Mouse (Mus musculus) heart, postnatal 0 days (tissue): ENCODE data around the gene Psapl1. TPM values are rescaled to one million over a fixed set of nuclear protein-coding genes. Genes with fewer than 3 reads are reported as not detected.

Source experiments
- ATAC-seq: fragments of 200-750 bp; cut with Nextera tagmentation; 2 replicates; pipeline ENCODE4 v1.8.0; 2017; ENCODE audit warnings: low read depth, moderate number of reproducible peaks, moderate library complexity; ENCODE audit not compliant: insufficient read depth
- DNase-seq: peaks from one replicate; pipeline ENCODE4 v3.0.0-alpha.2; 2016; ENCODE audit warnings: low spot score
- H3K27ac ChIP-seq: fragments of 300-500 bp; sonication (generic); 2 replicates; pipeline ENCODE4 v1.5.1; 2014; ENCODE audit warnings: low read depth, mild to moderate bottlenecking
- H3K27me3 ChIP-seq: fragments of 300-500 bp; sonication (generic); 2 replicates; pipeline ENCODE4 v1.6.1; 2014; ENCODE audit warnings: low read length, mixed read lengths; ENCODE audit not compliant: control insufficient read depth, insufficient read depth
- H3K36me3 ChIP-seq: fragments of 300-500 bp; sonication (generic); replicated peaks from 2 replicates; pipeline ENCODE4 v1.6.1; 2014; ENCODE audit warnings: low read length, mixed read lengths; ENCODE audit not compliant: control insufficient read depth, insufficient read depth
- H3K4me1 ChIP-seq: fragments of 300-500 bp; sonication (generic); 2 replicates; pipeline ENCODE4 v1.6.1; 2014; ENCODE audit warnings: antibody characterized with exemption; ENCODE audit not compliant: control insufficient read depth, insufficient read depth
- H3K4me2 ChIP-seq: fragments of 300-500 bp; sonication (generic); 2 replicates; pipeline ENCODE4 v1.6.1; 2014; ENCODE audit warnings: low read depth, mild to moderate bottlenecking, low read length, moderate library complexity
- H3K4me3 ChIP-seq: fragments of 300-500 bp; sonication (generic); 2 replicates; pipeline ENCODE4 v1.5.1; 2014; ENCODE audit warnings: low read depth, low read length
- H3K9ac ChIP-seq: fragments of 300-500 bp; sonication (generic); replicated peaks from 2 replicates; pipeline ENCODE4 v1.6.1; 2014; ENCODE audit warnings: low read depth, low read length, mixed read lengths
- H3K9me3 ChIP-seq: fragments of 300-500 bp; sonication (generic); replicated peaks from 2 replicates; pipeline ENCODE4 v1.6.1; 2016; ENCODE audit warnings: low read length; ENCODE audit not compliant: control insufficient read depth
- CTCF ChIP-seq: IDR thresholded peaks from 2 replicates; pipeline ENCODE4 v1.5.1; 2016; ENCODE audit warnings: antibody characterized with exemption, control low read depth, low read depth
- EP300 ChIP-seq: IDR thresholded peaks from 2 replicates; pipeline ENCODE4 v1.6.1; 2016; ENCODE audit warnings: antibody characterized with exemption, low read depth
- WGBS: fragments of 180-500 bp; shearing (Covaris S2); extraction: QIAGEN DNeasy Blood & Tissue Kit; methylation state at CpG from one replicate; pipeline ENCODE4 v1.1.7; 2014; 5-methylcytosine and 5-hydroxymethylcytosine counted together
- polyA plus RNA-seq: library from polyadenylated mRNA; unstranded; fragments of >200 nt; fragmentation: Nextera tagmentation; extraction: Ambion mirVana; gene quantifications from 2 replicates; pipeline ENCODE4 v1.2.1, GENCODE M21; 2015
- total RNA-seq: library from RNA; depleted of rRNA; stranded (reverse); fragments of >200 nt; gene quantifications from 2 replicates; pipeline ENCODE4 v1.2.3, GENCODE M21; 2014; ENCODE audit warnings: low replicate concordance; rRNA removed

Gene Psapl1
- total RNA-seq (1.4 TPM in 1 of 2 replicates, not detected in the other), polyA plus RNA-seq (0.05 TPM in 1 of 2 replicates, not detected in the other)

DNA sequence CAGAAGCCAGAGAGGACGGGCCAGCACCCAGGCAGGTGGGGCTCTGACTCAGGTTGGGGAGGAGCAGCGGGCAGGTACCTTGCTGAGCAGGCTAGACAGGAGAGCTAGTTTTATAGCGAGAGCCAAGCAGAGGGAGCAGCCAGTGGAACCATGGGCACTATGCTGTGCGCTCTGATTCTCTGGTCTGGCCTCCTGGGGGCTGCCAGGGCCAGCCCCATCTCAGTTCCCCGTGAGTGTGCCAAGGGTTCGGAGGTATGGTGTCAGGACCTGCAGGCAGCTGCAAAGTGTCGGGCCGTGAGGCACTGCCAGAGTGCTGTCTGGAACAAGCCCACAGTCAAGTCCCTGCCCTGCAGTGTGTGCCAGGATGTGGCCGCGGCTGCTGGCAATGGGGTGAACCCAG lies at the start of gene Psapl1:
TSS of gene Psapl1 (plus strand) at position 106 of the 400 bp plus-strand sequence.
- no peak within 1 kb of the TSS for H3K4me3 ChIP-seq
- DNase-seq: no peak
- no peaks in the 10 kb centered on the region for H3K36me3 ChIP-seq
- WGBS: 80% methylated on average over 10 of the region's 10 CpGs
- H3K9me3 ChIP-seq: no peaks in the 10 kb centered on the region
- ATAC-seq: no peak
- TF ChIP-seq CTCF: no peak
- TF ChIP-seq EP300: no peak
- no peaks in the 10 kb centered on the region for H3K27me3 ChIP-seq
- H3K9ac ChIP-seq: no peak within 1 kb of the TSS
- no peak within 1 kb of the TSS for H3K4me2 ChIP-seq
- peaks cover 9% of the 10 kb centered on the region; the same call in 1 of the 2 replicates for H3K4me1 ChIP-seq
- H3K27ac ChIP-seq: no peak within 1 kb of the TSS

DNA sequence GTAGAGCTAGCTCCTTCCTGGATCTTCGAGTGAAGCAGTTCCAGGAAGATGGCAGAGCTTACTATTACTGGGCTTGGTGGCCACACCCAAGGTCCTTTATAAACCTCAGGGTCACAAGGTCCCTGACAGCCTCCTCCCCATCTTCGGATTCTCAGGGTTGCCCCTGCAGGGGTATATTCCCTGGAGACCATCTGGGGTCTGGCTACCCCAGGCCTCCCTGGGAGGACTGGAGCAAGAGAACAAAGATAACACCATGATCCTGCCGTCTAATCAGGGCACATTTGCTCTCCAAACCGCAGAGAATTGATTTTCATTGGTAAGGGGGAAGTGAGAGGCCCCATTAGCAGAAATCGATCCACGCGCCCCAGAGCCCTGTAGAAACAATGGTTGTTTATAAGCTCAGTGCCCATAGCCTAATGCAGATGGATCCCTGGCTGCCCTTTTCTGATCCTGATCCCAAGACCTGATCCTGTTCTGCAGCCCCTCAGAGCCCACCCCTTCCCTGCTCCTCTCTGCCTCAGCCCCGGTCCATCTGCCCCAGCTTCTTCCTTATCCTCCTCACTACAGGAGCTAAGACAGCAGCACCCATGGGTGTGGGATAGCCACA lies 48.8 kb upstream of the Psapl1 start:
- no peak overlapping the region for H3K4me3 ChIP-seq
- H3K27ac ChIP-seq: no peak overlapping the region
- 64% methylated on average over 8 of the region's 8 CpGs for WGBS
- H3K36me3 ChIP-seq: no peaks in the 10 kb centered on the region
- ATAC-seq: no peak
- no peaks in the 10 kb centered on the region for H3K27me3 ChIP-seq
- no peak overlapping the region for H3K9ac ChIP-seq
- no peaks in the 10 kb centered on the region for H3K4me1 ChIP-seq
- H3K4me2 ChIP-seq: no peak overlapping the region
- H3K9me3 ChIP-seq: no peaks in the 10 kb centered on the region
- DNase-seq: no peak
- no peak for TF ChIP-seq EP300
- no peak for TF ChIP-seq CTCF

GRCm38 (mm10) chr5:36165424-36166302 lies 38.2 kb upstream of the Psapl1 start:
- no peaks in the 10 kb centered on the region for H3K36me3 ChIP-seq
- TF ChIP-seq CTCF: no peak
- no peak for TF ChIP-seq EP300
- H3K27ac ChIP-seq: no peak overlapping the region
- H3K4me3 ChIP-seq: no peak overlapping the region
- no peaks in the 10 kb centered on the region for H3K27me3 ChIP-seq
- no peak overlapping the region for H3K9ac ChIP-seq
- H3K9me3 ChIP-seq: no peaks in the 10 kb centered on the region
- no peak overlapping the region for H3K4me2 ChIP-seq
- 83% methylated on average over 21 of the region's 21 CpGs for WGBS
- H3K4me1 ChIP-seq: peaks cover 16% of the 10 kb centered on the region
- ATAC-seq: no peak
- DNase-seq: no peak

- TF ChIP-seq CTCF: no peak
- TF ChIP-seq EP300: no peak
- 78% methylated on average over 6 of the region's 6 CpGs for WGBS
- H3K9ac ChIP-seq: no peak overlapping the region
Observed at GRCm38 (mm10) chr5:36166346-36167013, 37.3 kb upstream of the Psapl1 start.

DNA sequence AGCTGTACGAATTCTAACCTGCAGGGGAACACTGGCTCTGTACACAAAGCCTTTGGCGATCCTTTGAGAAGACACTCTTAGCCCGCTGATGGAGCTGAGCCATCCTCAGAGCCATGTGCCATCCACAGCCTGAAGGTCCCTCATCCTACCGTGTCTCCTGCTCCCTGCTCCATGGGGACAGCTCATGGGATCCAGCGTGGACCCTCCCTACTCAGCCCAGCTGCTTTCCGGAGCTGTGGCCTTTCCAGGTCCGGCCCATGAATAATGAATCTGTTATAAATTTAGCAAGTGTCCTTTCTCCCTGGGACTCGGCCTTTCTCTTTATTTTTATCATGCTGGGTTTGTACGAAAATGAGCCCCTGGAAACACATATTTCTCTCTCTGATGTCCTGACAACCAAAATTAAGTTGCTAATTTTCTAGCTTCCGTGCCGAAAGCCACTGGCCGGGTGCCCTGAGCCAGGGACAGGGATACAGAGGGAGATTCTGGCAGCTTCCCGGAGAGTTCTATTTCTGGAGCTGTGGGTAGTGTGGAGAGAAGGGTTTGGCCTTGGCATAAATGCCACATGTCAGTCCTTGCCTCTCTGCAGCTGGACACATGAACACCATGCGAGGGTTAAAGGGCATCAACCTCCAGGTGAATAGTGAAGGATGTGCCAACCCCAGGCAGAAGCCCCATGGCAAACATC lies 34.7 kb upstream of the Psapl1 start:
- Histone ChIP-seq H3K36me3 (no peaks in the 10 kb centered on the region), H3K9me3 (no peaks in the 10 kb centered on the region), H3K4me3 (peak overlapping the region; percentile 6; the same call in 1 of the 2 replicates), H3K4me2 (peak overlapping the region; percentile 37; the same call in 1 of the 2 replicates), H3K9ac (no peak overlapping the region), H3K4me1 (peaks cover 16% of the 10 kb centered on the region), H3K27me3 (no peaks in the 10 kb centered on the region), H3K27ac (peak overlapping the region; percentile 57)
- peak; percentile 72 for ATAC-seq
- WGBS: 26% methylated on average over 14 of the region's 14 CpGs
- TF ChIP-seq CTCF (no peak), EP300 (no peak)
- DNase-seq: peak; percentile 51

More at GRCm38 (mm10) chr5:36166346-36167013, 37.3 kb upstream of the Psapl1 start:
- H3K36me3 ChIP-seq: no peaks in the 10 kb centered on the region
- ATAC-seq (no peak), DNase-seq (no peak)
- no peak overlapping the region for H3K4me3 ChIP-seq
- no peak overlapping the region for H3K4me2 ChIP-seq
- H3K9me3 ChIP-seq: no peaks in the 10 kb centered on the region
- H3K27ac ChIP-seq: no peak overlapping the region
- H3K27me3 ChIP-seq: no peaks in the 10 kb centered on the region
- H3K4me1 ChIP-seq: peaks cover 16% of the 10 kb centered on the region
